Mouse (Mus musculus) 3134 (cell line): ENCODE measurements at regions not wholly inside any gene's neighbourhood (a gene's known extent, or its start where the extent isn't known, plus 50 kb on each side); places are given as distances from the start of the nearest gene placed in this dataset.

Experiments used
- DNase-seq: peaks from one replicate; pipeline ENCODE4 v3.0.0-alpha.2; 2011; ENCODE audit warnings: low spot score; ENCODE audit not compliant: insufficient read length; ENCODE audit errors: extremely low read depth

GRCm38 (mm10) chr10:61034056-61034455 is 55.1 kb upstream of the Pcbd1 start:
- DNase-seq = no peak

GRCm38 (mm10) chr10:61028598-61028997 is 60.5 kb upstream of the Pcbd1 start:
- peak; percentile 58 for DNase-seq

- peak; percentile 46 for DNase-seq
Observed at GRCm38 (mm10) chr10:61027215-61027614, 61.9 kb upstream of the Pcbd1 start.

- no peak for DNase-seq
Observed at GRCm38 (mm10) chr10:61025061-61025460, 64.1 kb upstream of the Pcbd1 start.

- DNase-seq = no peak
Observed at GRCm38 (mm10) chr10:61024166-61024565, 65.0 kb upstream of the Pcbd1 start.

GRCm38 (mm10) chr10:61023431-61023830 is 65.7 kb upstream of the Pcbd1 start:
- DNase-seq = no peak

GRCm38 (mm10) chr10:61019566-61019965 is 69.6 kb upstream of the Pcbd1 start:
- no peak for DNase-seq

GRCm38 (mm10) chr10:61012199-61012695 is 76.9 kb upstream of the Pcbd1 start:
- no peak for DNase-seq

- DNase-seq = no peak
Observed at GRCm38 (mm10) chr10:61010697-61011096, 78.4 kb upstream of the Pcbd1 start.

- DNase-seq = no peak
Observed at GRCm38 (mm10) chr10:61007403-61007802, 81.7 kb upstream of the Pcbd1 start.

GRCm38 (mm10) chr10:61001745-61002160 is 87.4 kb upstream of the Pcbd1 start:
- no peak for DNase-seq

- DNase-seq = no peak
Observed at GRCm38 (mm10) chr10:60997393-60997792, 91.7 kb upstream of the Pcbd1 start.

GRCm38 (mm10) chr10:60995908-60996640 is 93.1 kb upstream of the Pcbd1 start:
- DNase-seq = no peak

GRCm38 (mm10) chr10:60985109-60985576 is 104.0 kb upstream of the Pcbd1 start:
- DNase-seq = no peak

- no peak for DNase-seq
Observed at GRCm38 (mm10) chr10:60981770-60982169, 107.4 kb upstream of the Pcbd1 start.

GRCm38 (mm10) chr10:60973615-60974014 is 115.5 kb upstream of the Pcbd1 start:
- DNase-seq = no peak

GRCm38 (mm10) chr10:60964843-60965242 is 124.3 kb upstream of the Pcbd1 start:
- DNase-seq = no peak

GRCm38 (mm10) chr10:60957820-60958233 is 126.4 kb upstream of the Unc5b start:
- no peak for DNase-seq

GRCm38 (mm10) chr10:60955467-60955866 is 124.1 kb upstream of the Unc5b start:
- no peak for DNase-seq

GRCm38 (mm10) chr10:60952495-60952894 is 121.1 kb upstream of the Unc5b start:
- DNase-seq = no peak

GRCm38 (mm10) chr10:60948983-60949677 is 117.7 kb upstream of the Unc5b start:
- no peak for DNase-seq

GRCm38 (mm10) chr10:60943074-60943473 is 111.7 kb upstream of the Unc5b start:
- DNase-seq = no peak
